Mouse (Mus musculus): ENCODE measurements around the gene Adcy5. TPM values are rescaled to one million over a fixed set of nuclear protein-coding genes. Genes with fewer than 3 reads are reported as not detected.

Gene Adcy5
- total RNA-seq, 2 experiments from 2014 or later = 1.8 to 1.9 TPM

DNA sequence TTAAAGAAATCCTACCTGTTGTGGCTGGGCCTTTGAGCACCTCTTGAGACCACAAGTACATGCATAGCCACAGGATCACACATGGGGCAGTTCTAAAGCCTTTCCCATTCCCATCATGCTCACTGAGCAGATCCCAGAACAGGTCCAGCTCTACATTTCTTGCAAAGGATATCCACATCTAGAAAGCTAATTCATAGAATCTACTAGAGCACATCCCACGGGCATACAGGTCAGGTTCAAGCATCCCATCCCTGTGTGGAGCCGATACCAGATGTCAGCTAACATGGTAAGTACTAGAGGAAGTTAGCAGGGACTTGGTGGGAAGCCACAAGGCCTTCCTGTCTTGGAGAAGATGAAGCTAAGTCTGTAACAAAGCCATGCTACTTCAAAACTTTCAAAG is 152.0 kb downstream of the Adcy5 start:
- intact Hi-C loops (cut with DNase I) = no loop called here
- DNase-seq = no peak

DNA sequence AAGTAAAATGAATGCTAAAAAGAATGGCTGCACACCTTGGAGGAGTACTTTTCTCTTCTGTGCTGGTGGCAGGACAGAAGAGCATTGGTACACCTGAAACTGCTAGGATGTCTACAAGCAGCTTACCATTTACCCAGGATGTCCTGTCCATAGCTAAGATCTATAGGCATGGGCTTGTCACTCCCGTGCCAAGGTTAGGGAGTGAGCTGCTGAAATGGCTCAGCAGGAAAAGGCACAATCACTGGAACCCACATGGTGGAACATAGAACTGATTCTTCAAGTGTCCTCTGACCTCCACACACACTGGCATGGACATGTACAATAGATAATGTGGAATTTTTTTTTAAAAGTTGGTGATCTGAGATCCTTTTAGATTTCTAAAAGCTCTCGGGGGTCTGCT is 152.7 kb downstream of the Adcy5 start:
- no peak for DNase-seq
- intact Hi-C loops (cut with DNase I) = no loop called here

DNA sequence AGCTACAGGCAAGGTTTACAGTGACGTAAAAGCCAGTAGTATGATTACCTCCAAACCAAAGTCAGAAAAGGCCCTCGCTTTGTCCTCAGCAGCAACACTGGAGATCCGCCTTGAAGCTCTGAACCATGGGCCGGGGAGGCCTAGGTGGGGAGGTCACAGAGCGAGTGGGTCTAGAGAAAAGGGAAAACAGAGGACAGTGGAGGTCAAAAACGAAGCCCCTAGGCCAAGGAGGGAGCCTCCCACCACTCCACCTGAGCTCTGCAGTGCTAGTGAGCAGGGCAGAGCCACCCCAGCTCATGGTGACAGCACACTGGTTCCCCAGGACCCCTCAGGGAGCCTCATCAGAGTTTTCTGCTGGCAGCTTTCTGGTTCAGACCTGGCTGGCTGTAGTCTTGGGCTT is 153.3 kb downstream of the Adcy5 start:
- DNase-seq = no peak
- intact Hi-C loops (cut with DNase I) = no loop called here

DNA sequence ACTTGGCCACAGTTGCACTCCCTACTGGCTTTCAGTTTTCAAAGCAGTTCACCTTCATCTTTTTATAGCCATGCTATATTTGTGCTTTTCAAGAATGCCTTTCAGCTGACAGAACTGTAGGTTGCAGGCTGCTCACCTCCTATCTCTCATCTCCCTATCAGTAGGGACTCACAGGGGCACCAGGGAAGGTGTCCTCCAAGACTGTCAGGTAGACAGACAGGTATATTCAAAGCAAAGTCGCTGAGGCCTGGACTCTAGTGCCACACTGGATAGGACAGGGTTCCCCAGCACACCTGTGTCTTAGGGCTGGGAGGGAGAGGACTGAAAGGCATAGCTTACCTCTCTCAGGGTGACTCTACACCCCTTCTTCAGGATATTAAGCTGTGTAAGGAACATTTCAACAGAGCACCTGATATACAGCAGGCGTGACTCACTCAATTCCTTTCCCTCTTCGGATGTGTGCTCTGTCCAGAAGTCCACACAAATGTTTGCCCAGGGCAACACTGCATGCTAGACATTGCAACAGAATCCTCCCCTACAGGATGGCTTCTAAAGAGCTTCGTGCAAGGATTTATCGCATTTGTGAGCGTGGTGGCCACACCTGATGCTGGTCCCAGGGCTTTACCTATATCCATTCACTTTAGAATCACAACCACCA is 153.9 kb downstream of the Adcy5 start:
- intact Hi-C loops (cut with DNase I) = no loop called here
- no peak for DNase-seq

DNA sequence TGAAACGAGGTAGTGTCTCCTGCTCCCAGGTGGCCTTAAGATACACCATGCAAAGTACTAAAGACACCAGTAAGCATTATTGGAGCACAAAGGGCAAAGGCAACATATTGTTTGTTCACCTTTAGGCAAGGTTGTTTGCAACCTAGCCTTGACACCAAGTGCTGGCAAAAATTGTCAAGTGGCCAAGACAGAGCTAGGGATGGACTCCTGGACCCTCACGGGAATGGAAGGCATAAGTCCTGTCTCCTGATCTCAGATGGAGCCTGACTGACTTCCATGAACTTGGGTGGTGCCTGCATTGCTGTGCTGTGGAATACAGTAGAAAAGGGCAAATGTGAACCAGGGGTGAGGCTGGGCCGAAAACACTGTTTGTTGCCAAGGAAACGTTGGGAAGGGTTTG is 155.0 kb downstream of the Adcy5 start:
- intact Hi-C loops (cut with DNase I) = loop anchor here (10.0 kb wide), 1 partner anchor 395 kb away; no protein-coding TSS in a partner anchor

DNA sequence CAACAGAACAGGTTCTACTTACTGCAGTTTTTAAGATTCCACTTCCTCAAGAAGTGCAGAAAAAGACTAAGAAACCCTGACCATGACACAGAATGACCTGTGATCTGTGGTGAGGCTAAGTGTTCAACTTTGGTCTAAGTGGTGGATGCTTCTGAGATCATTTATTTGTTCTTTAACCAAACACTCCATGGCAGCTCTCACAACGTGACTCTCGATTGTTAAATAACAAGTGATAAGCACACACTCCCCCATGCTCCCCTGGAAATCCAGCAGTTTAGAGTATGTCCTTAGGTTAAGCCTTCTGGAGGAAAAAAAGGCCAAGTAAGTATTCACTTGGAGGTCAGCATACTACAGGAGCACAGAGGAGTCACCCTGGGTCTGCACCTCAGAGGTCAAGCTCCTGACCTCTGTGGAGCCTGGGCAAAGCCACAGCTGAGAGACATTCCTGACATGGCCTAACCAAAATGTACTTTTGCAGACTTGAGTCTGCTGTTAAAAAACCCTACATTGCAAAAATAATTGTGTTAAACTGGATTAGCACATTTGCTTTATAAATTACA is 156.0 kb downstream of the Adcy5 start:
- no peak for DNase-seq
- intact Hi-C loops (cut with DNase I) = loop anchor here (10.0 kb wide), 1 partner anchor 394 kb away; no protein-coding TSS in a partner anchor

More for the DNA sequence above, 155.0 kb downstream of the Adcy5 start:
- DNase-seq = no peak

DNA sequence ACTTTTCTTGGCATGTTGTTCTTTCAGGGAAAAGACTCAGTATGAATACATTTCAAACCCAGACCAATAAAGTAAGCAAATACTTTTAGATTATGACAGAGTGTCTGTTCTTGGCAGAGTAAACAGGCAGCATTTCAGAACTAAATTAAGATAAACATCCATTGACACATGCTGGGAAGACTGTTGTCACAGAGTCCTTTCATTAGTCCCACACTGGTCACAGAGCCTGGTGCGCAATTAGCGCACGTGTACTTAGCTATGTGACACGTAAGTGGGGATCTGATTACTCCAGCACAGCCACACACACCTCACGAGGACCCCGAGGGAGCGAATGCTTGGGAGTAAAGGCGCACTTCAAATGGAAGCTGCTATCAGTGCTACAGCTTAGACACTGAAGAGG is 156.9 kb downstream of the Adcy5 start:
- DNase-seq = no peak
- intact Hi-C loops (cut with DNase I) = loop anchor here (10.0 kb wide), 1 partner anchor 393 kb away; no protein-coding TSS in a partner anchor

DNA sequence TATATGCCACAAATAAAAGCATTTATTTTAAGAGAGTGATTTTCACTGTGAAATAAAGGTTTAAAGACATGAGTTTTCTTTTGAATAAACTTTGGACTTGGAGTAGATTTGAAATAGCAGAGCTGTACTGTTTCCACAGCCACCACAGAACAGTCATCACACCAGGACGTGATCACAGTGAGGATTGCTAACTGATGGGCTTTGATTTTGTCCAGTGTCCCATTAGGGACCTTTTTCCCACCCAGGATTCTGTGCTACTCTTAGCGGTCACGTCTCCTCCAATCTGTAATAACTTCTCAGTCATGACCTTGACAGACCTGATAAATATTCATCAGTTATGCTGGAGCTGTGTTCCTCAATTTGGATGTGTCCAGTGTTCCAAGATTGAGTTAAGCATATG is 160.8 kb downstream of the Adcy5 start:
- intact Hi-C loops (cut with DNase I) = loop anchor here (10.0 kb wide), 1 partner anchor 389 kb away; no protein-coding TSS in a partner anchor
- DNase-seq = no peak

DNA sequence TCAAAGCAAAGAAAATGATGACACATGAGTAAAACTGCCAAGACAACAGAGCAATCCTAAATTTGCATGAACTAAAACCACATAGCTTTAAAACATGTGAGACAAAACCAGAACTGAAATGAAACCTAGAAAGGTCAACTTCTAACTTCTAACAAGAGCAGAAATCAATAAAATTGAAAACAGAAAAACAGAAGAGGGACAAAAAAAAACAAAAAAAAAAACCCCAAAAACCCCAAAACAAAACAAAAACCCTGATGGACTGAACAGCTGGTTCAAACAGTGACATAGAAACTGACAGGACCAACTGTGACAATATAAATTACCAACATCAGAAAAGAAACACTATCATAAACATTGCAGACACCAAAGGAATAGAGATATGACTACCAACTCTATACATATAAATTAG is 162.2 kb downstream of the Adcy5 start:
- intact Hi-C loops (cut with DNase I) = loop anchor here (10.0 kb wide), 1 partner anchor 388 kb away; no protein-coding TSS in a partner anchor
- DNase-seq = no peak

DNA sequence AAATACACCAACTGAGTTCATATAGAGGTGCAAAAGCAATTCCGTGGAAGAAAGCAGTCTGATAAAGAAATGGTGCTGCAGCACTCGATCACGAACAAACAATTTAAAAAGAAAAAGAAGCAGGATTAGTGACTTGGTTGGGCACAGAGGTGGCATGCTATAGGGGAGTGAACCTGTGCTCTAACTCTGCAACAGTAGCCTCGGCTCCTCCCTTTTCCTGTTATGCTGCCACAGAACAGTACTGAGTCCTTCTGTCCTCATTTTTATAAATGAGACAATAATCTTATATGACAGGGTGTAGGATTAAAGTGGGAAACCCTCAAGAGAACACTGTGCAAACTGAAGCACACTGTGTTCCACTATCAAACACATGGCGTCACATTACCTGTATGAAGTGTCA is 162.8 kb downstream of the Adcy5 start:
- no peak for DNase-seq
- intact Hi-C loops (cut with DNase I) = loop anchor here (10.0 kb wide), 1 partner anchor 387 kb away; no protein-coding TSS in a partner anchor

DNA sequence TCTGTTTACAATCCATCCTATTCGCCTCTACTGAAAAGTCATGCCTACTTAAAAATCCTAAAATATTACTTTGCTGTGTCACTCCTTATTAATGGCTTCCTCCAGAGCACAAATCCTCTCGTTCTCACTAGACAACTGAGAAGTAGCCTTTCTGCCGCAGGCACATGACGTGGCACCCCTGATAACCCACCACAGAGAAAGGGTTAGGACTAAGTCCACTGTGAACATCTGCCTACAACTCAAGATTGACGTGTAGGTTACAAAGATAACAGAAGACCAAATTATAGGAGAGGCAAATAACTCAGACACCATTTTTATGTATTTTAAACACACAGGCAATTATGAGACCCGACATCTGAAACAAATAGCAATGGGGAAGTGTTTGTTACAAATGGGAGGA is 163.7 kb downstream of the Adcy5 start:
- no peak for DNase-seq
- intact Hi-C loops (cut with DNase I) = loop anchor here (2.0 to 10.0 kb wide), 2 partner anchors 310 to 386 kb away; no protein-coding TSS in a partner anchor

DNA sequence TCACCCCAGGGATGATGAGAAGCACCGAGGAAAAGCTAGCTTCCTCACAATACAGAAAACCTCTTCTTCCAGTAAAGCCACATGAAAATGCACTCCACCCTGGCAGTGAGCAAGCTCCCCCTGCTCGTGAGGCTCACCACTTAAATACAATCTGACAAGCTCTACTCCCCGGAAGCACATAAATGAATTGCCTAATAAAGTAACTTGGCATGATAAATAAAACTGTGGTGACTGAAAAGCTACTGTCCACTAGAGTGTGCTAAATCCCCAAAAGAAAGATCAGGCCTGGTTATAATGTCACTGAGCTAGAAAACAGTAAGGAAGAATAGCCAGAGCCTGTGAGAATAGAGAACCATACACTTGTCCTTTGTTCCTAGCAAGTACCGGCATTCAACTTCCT is 164.7 kb downstream of the Adcy5 start:
- no peak for DNase-seq
- intact Hi-C loops (cut with DNase I) = loop anchor here (2.0 to 10.0 kb wide), 2 partner anchors 309 to 385 kb away; no protein-coding TSS in a partner anchor

DNA sequence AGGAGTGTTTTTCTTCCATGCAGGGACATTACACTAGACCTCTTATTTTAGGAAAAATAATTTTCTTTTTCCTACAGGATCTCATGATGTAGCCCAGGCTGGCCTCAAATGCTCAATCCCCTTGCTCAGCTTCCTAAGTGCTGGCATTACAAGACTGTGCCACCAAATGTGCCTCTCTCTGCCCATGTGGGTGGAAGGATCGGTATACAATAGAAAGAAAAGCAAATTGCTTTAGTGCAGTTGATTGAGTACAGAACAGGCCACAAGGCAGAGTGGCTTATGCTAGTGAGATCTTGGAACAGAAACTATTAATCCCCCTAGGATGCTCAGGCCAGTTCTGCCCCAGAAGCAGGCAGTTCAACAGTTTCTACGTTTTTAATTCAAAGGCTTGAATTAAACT is 165.1 kb downstream of the Adcy5 start:
- intact Hi-C loops (cut with DNase I) = loop anchor here (2.0 to 10.0 kb wide), 2 partner anchors 309 to 385 kb away; no protein-coding TSS in a partner anchor
- DNase-seq = no peak

DNA sequence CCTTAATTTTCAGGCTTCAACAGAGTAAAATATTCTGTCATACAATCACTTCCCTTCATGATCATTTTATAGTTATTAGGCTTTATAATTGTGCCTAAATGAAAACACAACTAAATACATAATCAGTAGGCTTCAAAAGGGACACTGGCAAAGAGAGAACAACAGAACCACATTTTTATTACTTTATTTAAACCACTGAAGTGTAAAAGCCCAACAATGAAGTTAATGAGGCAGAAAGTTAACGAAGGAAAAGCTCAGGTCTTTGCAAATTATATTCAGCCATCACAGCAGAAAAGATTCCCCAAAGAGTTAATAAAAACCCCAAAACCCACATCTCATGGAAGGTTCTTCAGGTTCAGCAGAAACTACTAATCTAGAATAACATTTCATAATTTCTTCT is 175.8 kb downstream of the Adcy5 start:
- intact Hi-C loops (cut with DNase I) = no loop called here

More for the DNA sequence above, 175.8 kb downstream of the Adcy5 start:
- no peak for DNase-seq

Other genes with a start within 250 kb of the Adcy5 start
- gene Hacd2, start 132.4 kb upstream of the Adcy5 start, total RNA-seq (2021) = 1 to 10 TPM; 2.7 to 3.2 TPM
- gene Sec22a, start 209.0 kb downstream of the Adcy5 start, total RNA-seq (2021) = 1 to 10 TPM; 4.0 to 6.1 TPM